Mouse (Mus musculus) CH12.LX (cell line): ENCODE data around the gene Ispd.

Experiments
- CTCF ChIP-seq, 2 experiments: IDR thresholded peaks in 1 of 2; conservative IDR thresholded peaks in 1 of 2; 2 replicates each; pipeline ENCODE4 v1.5.1; 2011 to 2012; ENCODE audit warnings: low read depth in 2 of 2, low read length in 2 of 2, improper control_type of control experiment in 1 of 2, inconsistent platforms in 1 of 2, mild to moderate bottlenecking in 1 of 2, moderate library complexity in 1 of 2
- EP300 ChIP-seq: IDR thresholded peaks from 2 replicates; pipeline ENCODE4 v1.6.1; 2011; ENCODE audit warnings: low read length, improper control_type of control experiment
- POLR2A ChIP-seq: IDR thresholded peaks from 2 replicates; pipeline ENCODE4 v1.6.1; 2011; ENCODE audit warnings: low read depth, mild to moderate bottlenecking, improper control_type of control experiment, low read length
- SIN3A ChIP-seq: IDR thresholded peaks from 2 replicates; pipeline ENCODE4 v1.6.1; 2012; ENCODE audit warnings: low read length, improper control_type of control experiment, inconsistent platforms
- USF1 ChIP-seq: IDR thresholded peaks from 2 replicates; pipeline ENCODE4 v1.6.1; 2014; ENCODE audit warnings: low read depth, mild to moderate bottlenecking, inconsistent platforms, low read length, improper control_type of control experiment

DNA sequence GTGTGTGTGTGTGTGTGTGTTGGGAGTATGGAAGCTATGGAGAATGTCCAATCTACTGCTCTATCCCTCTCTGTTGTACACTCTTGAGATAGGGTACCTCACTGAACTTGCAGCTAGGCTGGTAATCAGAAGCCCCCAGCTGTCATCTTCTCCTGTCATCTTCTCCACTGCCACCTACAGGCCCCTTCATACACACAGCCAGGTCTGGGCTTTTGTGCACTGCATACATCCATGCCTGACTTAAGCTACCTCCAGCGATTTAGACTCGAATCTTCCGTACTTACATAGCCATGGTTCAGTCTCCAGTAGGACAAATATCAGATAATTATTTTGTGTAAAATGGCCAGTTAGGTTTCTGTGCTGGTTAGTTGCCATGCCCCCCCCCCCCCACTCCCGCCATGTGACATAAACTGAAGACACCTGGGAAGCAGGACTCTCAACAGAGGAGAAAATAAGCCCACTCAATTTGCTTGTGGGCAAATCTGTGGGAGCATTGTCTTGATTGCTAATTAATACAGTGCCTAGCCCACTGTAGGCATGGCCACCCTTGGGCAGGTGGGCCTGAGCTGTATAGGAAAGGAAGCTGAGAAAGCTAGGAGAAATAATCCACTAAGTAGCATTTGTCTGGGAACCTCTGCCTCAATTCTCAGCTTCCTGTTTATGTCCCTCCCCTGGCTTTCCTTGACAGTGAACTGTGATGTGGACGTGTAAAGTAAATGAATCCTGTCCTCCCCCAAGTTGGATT lies 289.1 kb downstream of the Ispd start:
- TF ChIP-seq CTCF (conservative IDR thresholded peaks at IDR 0.05 in 1 of 2, IDR thresholded peaks at IDR 0.05 in 1 of 2; ENCODE audit: low read depth in 2 of 2, low read length in 2 of 2) (no peak), POLR2A (no peak), SIN3A (no peak), USF1 (no peak), EP300 (no peak)
